Mouse (Mus musculus): ENCODE measurements around the gene Hist1h4d. TPM values are rescaled to one million over a fixed set of nuclear protein-coding genes. Genes with fewer than 3 reads are reported as not detected.

The Hist1h4d gene
- polyA plus RNA-seq, 1 experiment from 2014 or later: 142 TPM

DNA sequence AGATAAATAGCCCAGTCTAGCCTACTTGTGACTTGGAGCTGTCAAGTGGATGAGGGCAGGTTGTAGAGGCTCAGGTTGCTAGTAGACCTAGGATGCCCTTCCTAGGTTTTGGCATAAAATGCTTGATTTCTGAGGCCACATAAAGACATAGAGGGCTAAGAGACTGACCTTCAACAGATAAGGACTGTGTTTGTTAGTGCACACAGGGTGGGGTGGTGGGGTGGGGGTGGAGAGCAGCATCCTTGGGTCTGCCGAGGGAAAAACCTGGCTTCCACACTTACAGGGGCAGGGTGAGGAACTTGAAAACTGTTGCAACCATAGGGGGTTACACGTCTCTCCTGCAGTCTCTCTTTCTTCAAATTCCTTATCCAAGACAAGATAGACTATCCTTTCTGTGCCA, 13.8 kb downstream of the Hist1h4d start:
- Histone ChIP-seq H3K9me3 (no peaks in the 10 kb centered on the region), H3K9ac (no peak overlapping the region), H3K27ac (no peak overlapping the region), H3K27me3 (no peaks in the 10 kb centered on the region), H3K4me2 (no peak overlapping the region), H3K36me3 (replicated peaks) (no peaks in the 10 kb centered on the region), H3K4me1 (no peaks in the 10 kb centered on the region), H3K4me3 (replicated peaks) (no peak overlapping the region)
- 84% methylated on average over 2 of the region's 2 CpGs for WGBS
- no peak for ATAC-seq (ENCODE audit: low FRiP score)

DNA sequence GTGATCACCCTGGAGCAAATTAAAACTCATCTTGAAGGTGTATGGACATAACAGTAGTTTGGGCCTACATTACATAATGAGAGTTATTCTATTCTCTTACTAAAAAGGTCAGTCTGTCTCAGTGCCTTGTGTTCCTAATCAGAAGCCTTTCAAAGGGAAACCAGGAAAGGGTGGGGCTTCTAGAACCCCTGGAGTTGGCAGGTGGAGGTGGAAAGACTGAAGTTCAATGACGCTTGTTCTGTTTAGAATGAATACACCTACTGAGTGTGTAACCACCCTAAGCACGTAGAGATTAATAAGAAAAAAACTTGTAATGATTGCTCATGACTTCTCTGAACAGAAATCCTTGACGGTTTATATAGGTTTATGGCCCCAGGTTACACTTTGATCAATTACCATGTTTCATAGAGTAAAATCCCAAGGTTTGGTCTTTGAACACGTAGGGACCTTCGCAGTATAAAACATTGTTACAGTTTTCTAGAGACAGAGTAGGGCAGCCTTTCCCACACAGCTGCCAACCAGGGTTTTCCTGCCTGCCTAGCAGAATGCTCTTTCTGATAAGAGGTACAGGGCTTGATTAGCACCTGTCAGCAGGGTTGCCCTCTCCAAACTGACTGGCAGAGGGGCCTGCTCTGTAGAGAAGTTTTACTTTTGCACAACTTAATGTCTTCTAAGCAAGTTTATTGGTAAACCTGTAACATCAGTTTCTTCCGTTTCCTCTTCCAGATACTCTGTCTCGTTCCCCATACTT, 14.4 kb downstream of the Hist1h4d start:
- Histone ChIP-seq H3K9ac (no peak overlapping the region), H3K27me3 (no peaks in the 10 kb centered on the region), H3K4me1 (no peaks in the 10 kb centered on the region), H3K36me3 (replicated peaks) (no peaks in the 10 kb centered on the region), H3K4me2 (no peak overlapping the region), H3K9me3 (no peaks in the 10 kb centered on the region), H3K27ac (no peak overlapping the region), H3K4me3 (replicated peaks) (no peak overlapping the region)
- 86% methylated on average over 7 of the region's 7 CpGs for WGBS
- ATAC-seq (ENCODE audit: low FRiP score): no peak

DNA sequence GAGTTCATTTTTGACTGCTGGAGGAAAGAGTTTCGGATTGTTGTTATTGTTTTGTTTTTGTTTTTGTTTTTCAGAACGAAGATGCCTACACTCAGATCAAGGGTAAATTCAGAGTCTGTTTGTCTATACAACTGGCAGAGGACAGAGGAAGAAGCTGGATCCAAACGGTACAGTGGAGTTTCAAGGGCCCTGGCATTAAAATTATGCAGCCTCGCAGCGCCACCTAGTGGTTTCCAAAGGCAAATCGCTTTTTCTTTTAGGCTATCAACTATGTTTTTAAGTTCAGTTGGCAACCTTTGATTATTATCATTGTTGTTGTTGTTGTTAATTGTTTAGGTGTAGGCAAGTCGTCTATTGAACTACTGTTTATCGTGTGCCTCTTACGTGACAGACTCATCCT, 16.6 kb downstream of the Hist1h4d start:
- no peak overlapping the region for H3K9ac ChIP-seq
- H3K36me3 ChIP-seq (replicated peaks): no peaks in the 10 kb centered on the region
- ATAC-seq (ENCODE audit: low FRiP score): peak; percentile 53; the same call in 1 of the 2 replicates
- H3K4me3 ChIP-seq (replicated peaks): no peak overlapping the region
- no peaks in the 10 kb centered on the region for H3K4me1 ChIP-seq
- WGBS: 8% methylated on average over 9 of the region's 9 CpGs
- H3K27me3 ChIP-seq: no peaks in the 10 kb centered on the region
- no peak overlapping the region for H3K4me2 ChIP-seq
- no peaks in the 10 kb centered on the region for H3K9me3 ChIP-seq
- no peak overlapping the region for H3K27ac ChIP-seq

DNA sequence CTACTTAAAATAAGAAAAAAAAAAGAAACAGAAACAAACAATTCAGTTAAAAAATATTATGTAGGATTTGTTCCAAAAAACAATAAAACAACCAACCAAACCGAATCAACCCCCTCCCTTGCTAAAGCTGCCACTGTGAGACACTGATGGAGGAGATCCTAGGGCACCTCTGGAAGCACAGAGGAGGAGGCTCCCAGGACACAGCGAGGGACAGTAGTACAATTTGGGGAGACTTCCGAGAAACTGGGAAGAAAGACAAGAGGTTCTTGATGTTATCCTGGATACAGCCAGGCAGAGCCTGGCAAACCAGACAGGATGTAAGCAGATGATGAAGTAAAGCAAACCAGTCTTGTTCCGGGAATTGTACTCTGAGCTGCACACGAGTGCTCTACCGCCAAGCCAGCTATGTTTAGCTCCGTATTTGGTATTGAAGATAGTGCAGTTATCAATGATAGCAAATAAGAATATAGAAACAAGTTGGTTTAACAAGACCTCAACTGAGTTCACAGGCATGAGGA, 21.8 kb downstream of the Hist1h4d start:
- no peak for ATAC-seq (ENCODE audit: low FRiP score)
- H3K36me3 ChIP-seq (replicated peaks): no peaks in the 10 kb centered on the region
- no peak overlapping the region for H3K4me3 ChIP-seq (replicated peaks)
- H3K9ac ChIP-seq: no peak overlapping the region
- no peaks in the 10 kb centered on the region for H3K9me3 ChIP-seq
- 88% methylated on average over 7 of the region's 7 CpGs for WGBS
- H3K27me3 ChIP-seq: no peaks in the 10 kb centered on the region
- H3K4me2 ChIP-seq: no peak overlapping the region
- H3K27ac ChIP-seq: no peak overlapping the region
- no peaks in the 10 kb centered on the region for H3K4me1 ChIP-seq

DNA sequence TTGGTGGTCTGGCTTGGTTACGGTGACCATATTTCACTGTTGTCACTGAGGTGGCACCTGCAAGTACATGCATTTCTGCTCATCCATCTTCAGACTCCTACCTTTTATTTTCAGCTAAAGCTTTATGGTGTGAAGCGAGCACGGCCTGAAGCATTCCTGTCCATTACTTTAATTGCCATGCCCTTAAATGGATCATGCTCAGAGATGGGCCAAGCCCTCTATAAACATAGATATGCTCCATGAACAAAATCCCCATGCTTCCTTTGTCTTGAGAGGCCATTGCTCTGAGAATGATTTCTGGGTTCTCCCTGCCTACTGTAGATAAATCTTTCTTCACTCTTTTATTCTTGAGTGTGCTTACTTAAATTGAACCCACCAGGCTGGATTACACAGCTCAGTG, 23.1 kb downstream of the Hist1h4d start:
- no peak for ATAC-seq (ENCODE audit: low FRiP score)

DNA sequence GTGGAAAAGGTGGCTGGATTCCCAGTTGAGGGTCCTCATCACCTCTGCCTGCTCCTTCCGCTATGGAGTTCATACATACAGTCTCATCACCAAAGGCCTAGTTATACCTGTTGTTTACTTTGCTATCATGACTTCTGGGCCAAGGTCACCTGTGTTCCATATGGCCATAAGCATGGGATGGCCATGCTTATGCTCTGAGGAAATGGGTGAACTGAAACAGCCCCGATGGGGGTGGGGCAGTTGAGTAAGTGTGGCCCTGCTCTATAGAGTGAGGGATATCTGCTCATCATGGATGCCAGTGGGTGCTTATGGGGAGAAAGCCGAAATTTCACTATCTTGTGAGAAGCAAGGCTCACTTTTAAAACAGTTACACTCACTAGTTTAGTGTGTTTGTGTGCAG, 23.7 kb downstream of the Hist1h4d start:
- ATAC-seq (ENCODE audit: low FRiP score): no peak
- no peaks in the 10 kb centered on the region for H3K9me3 ChIP-seq
- 94% methylated on average over 3 of the region's 3 CpGs for WGBS
- no peaks in the 10 kb centered on the region for H3K36me3 ChIP-seq (replicated peaks)
- no peak overlapping the region for H3K9ac ChIP-seq
- H3K27ac ChIP-seq: no peak overlapping the region
- H3K27me3 ChIP-seq: no peaks in the 10 kb centered on the region
- H3K4me2 ChIP-seq: no peak overlapping the region
- H3K4me1 ChIP-seq: no peaks in the 10 kb centered on the region
- H3K4me3 ChIP-seq (replicated peaks): no peak overlapping the region

More for the DNA sequence above, 23.1 kb downstream of the Hist1h4d start:
- Histone ChIP-seq H3K36me3 (replicated peaks) (no peaks in the 10 kb centered on the region), H3K9ac (no peak overlapping the region), H3K27ac (no peak overlapping the region), H3K9me3 (no peaks in the 10 kb centered on the region), H3K4me3 (replicated peaks) (no peak overlapping the region), H3K4me2 (no peak overlapping the region), H3K4me1 (no peaks in the 10 kb centered on the region), H3K27me3 (no peaks in the 10 kb centered on the region)
- WGBS: 89% methylated on average over 3 of the region's 3 CpGs

DNA sequence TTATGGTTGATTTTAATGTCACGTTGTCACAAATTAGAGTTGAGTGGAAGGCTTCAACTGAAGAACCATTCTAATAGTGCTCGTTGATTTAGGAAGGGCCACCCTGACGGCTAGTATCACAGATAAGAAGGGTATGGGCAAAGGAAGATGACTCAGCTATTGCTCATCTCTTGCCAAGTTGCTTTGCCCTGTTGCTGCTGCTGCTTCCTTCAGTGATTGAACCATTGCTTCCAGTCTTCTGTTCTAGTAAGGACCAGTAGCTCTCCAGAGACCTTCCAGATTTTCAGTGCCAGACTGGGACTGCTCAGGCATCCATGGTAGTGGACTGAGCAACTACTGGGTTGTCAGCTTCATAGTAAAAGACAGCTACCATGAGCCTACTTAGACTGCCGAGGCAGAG, 27.8 kb downstream of the Hist1h4d start:
- Histone ChIP-seq H3K4me3 (replicated peaks) (no peak overlapping the region), H3K4me2 (no peak overlapping the region), H3K36me3 (replicated peaks) (no peaks in the 10 kb centered on the region), H3K9ac (no peak overlapping the region), H3K4me1 (no peaks in the 10 kb centered on the region), H3K9me3 (no peaks in the 10 kb centered on the region), H3K27ac (no peak overlapping the region), H3K27me3 (no peaks in the 10 kb centered on the region)
- ATAC-seq (ENCODE audit: low FRiP score): no peak
- WGBS: 91% methylated on average over 4 of the region's 4 CpGs

DNA sequence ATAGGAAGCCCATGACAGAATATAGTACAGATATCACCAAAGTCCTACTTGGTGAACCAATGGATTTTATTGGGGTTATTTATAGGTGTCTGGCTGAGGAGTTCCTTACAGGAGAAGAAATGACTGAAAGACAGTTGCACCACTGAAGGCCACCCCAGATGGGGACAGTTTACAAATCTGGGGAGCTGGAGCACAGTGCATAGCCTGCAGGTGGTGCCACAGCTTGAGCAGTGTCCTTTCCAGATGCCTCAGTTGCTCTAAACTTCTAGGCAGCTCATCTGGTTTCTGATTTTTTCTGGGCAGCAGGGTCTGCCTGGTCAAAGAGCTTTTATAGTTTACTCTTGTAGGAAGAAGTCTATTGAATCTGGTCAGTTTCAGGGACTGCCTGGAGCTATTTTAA, 28.4 kb downstream of the Hist1h4d start:
- Histone ChIP-seq H3K4me3 (replicated peaks) (no peak overlapping the region), H3K27me3 (no peaks in the 10 kb centered on the region), H3K4me2 (no peak overlapping the region), H3K27ac (no peak overlapping the region), H3K36me3 (replicated peaks) (no peaks in the 10 kb centered on the region), H3K9me3 (no peaks in the 10 kb centered on the region), H3K9ac (no peak overlapping the region), H3K4me1 (no peaks in the 10 kb centered on the region)
- ATAC-seq (ENCODE audit: low FRiP score): no peak

DNA sequence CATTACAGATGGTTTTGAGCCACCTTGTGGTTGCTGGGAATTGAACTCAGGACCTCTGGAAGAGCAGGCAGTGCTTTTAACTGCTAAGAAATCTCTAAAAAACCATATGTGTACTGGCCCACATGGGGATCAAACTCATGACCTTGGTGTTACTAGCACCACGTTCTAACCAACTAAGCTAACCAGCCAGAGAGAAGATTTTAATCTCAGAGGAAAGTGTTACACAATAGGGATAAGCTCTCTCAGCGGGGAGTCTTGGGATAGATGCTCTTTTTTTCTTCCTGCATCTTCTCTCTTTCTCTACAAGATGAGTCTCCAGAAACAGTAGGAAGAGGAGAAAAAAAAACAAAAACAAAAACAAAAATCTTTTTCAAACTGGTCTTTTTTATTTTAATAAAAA, 29.0 kb downstream of the Hist1h4d start:
- no peaks in the 10 kb centered on the region for H3K27me3 ChIP-seq
- no peak overlapping the region for H3K4me2 ChIP-seq
- no peak overlapping the region for H3K4me3 ChIP-seq (replicated peaks)
- ATAC-seq (ENCODE audit: low FRiP score): no peak
- WGBS: 73% methylated on average over 2 of the region's 2 CpGs
- H3K36me3 ChIP-seq (replicated peaks): no peaks in the 10 kb centered on the region
- H3K9ac ChIP-seq: no peak overlapping the region
- no peaks in the 10 kb centered on the region for H3K9me3 ChIP-seq
- H3K4me1 ChIP-seq: no peaks in the 10 kb centered on the region
- no peak overlapping the region for H3K27ac ChIP-seq

DNA sequence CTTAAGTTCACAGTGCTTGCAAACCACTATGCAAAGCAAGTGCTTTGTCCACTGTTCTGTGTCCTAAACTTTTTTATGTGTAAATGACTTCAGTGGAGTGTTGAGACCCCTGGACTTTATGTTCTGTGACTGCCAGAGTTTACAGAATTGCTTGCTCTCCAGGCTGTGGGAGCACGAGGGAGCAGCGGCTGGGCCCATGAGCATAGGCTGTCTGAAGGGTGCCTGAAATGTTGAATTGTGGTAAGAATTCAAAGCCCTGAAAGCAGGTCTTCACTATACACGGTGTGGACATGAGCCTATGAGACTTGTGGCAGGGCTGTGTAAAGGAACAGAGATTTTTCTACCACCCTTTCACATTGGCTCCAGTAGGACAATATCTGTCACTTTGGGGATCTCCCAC, 30.2 kb downstream of the Hist1h4d start:
- no peaks in the 10 kb centered on the region for H3K4me1 ChIP-seq
- no peak overlapping the region for H3K9ac ChIP-seq
- WGBS: 89% methylated on average over 3 of the region's 3 CpGs
- H3K9me3 ChIP-seq: no peaks in the 10 kb centered on the region
- H3K4me2 ChIP-seq: no peak overlapping the region
- no peak overlapping the region for H3K4me3 ChIP-seq (replicated peaks)
- no peaks in the 10 kb centered on the region for H3K36me3 ChIP-seq (replicated peaks)
- no peak overlapping the region for H3K27ac ChIP-seq
- no peaks in the 10 kb centered on the region for H3K27me3 ChIP-seq
- no peak for ATAC-seq (ENCODE audit: low FRiP score)

DNA sequence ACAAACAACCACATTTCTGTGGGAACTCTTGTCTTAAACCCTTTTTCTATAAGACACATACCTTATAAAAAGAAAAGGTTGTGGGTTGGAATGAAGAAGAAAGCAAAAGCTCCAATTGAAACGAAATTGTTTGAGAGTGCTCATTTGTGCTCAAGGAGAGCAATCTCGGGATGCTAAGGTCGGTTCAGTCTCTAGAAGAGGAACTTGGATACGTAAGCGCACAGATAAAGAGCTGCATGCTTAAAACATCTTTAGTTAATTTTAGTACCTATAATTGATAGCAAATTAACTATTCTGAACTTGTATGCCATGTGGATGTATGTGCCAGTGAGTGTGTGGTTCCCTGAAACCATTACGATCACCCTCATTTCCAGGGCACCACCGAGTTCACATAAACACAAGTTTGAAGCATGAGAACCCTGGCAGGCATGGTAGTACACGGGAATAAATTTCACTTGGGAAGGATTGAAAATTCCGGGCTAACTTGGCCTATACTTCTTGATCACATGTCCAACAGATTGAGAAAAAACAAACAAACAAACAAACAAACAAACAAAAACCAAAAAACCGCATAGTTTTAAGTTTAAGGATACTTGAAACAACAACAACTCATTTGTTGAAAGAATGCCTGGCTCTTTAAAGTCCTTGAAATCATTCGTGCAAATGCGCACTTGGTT, 38.8 kb downstream of the Hist1h4d start:
- H3K4me3 ChIP-seq (replicated peaks): peak overlapping the region; percentile 58
- H3K27ac ChIP-seq: peak overlapping the region; percentile 98
- H3K36me3 ChIP-seq (replicated peaks): no peaks in the 10 kb centered on the region
- peak overlapping the region; percentile 64 for H3K9ac ChIP-seq
- ATAC-seq (ENCODE audit: low FRiP score): no peak
- no peaks in the 10 kb centered on the region for H3K27me3 ChIP-seq
- H3K4me2 ChIP-seq: peak overlapping the region; percentile 76
- no peaks in the 10 kb centered on the region for H3K9me3 ChIP-seq
- H3K4me1 ChIP-seq: peaks cover 17% of the 10 kb centered on the region
- WGBS: 54% methylated on average over 12 of the region's 12 CpGs

DNA sequence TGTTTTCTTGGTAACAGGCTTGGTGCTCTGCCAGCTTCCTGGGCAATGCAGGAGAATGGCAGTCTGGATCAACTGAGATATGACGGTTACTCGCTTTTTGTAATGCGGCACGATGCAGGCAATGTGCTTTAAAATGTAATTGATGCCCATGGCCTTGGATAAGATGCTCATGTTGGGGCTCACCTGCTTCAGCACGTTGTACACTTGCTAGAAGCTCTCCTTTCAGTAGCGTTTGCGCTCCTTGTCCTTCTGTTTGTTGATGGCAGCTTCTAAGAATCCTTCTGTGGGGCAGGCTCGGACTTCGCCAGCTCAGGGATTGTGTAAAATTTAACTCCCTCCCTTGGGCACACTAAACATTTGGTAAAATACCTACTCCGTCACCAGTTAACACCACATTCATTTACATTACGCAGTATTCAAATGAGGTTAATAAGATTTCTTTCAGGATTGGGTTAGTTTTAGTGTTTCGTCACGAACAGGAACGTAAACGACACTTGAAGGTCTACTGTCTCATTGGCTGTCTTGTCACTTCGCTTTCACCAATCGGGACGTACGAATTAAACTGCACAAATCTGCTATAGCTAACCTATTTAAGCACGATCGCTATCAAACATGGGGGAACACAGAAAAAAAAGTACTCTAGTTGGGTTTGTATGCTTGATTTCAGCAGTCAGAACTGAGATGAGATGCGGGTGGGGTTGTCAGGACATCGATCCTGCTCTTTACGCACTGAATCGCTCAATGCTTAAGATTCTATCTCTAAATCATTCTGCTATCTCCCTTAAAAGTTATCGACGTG, 39.5 kb downstream of the Hist1h4d start, which contains the start of gene Hist1h2be:
Gene Hist1h2be, minus strand, starts transcription at position 392 of the 799 bp plus-strand sequence.
- H3K27me3 ChIP-seq: 0 out of 2 replicates have a peak, but pooled peaks cover 3% of the 10 kb centered on the region
- peak within 1 kb of the TSS; percentile 58 for H3K4me3 ChIP-seq (replicated peaks)
- WGBS: 1% methylated on average over 27 of the region's 27 CpGs

More for the DNA sequence above, 39.5 kb downstream of the Hist1h4d start, which contains the start of gene Hist1h2be:
- peak within 1 kb of the TSS; percentile 98 for H3K27ac ChIP-seq
- no peaks in the 10 kb centered on the region for H3K36me3 ChIP-seq (replicated peaks)
- H3K9me3 ChIP-seq: no peaks in the 10 kb centered on the region
- H3K9ac ChIP-seq: peak within 1 kb of the TSS; percentile 92
- peaks cover 17% of the 10 kb centered on the region for H3K4me1 ChIP-seq
- ATAC-seq (ENCODE audit: low FRiP score): peak; percentile 83
- H3K4me2 ChIP-seq: peak within 1 kb of the TSS; percentile 76
